Mouse (Mus musculus): ENCODE data around the gene Mmaa. TPM values are rescaled to one million over a fixed set of nuclear protein-coding genes. Genes with fewer than 3 reads are reported as not detected.

Mmaa gene
- polyA plus RNA-seq, 1 experiment = 4.1 TPM

- Histone ChIP-seq H3ac (ENCODE audit: control insufficient read depth, insufficient read length, low read depth) (no peak overlapping the region), H3K36me3 (ENCODE audit: control insufficient read depth, insufficient read depth) (no peaks in the 10 kb centered on the region), H3K79me3 (ENCODE audit: low read depth) (no peaks in the 10 kb centered on the region), H3K27me3 (ENCODE audit: control insufficient read depth, insufficient read depth, insufficient read length) (no peaks in the 10 kb centered on the region), H3K79me2 (ENCODE audit: control insufficient read depth, insufficient read depth) (no peaks in the 10 kb centered on the region), H3K4me3 (ENCODE audit: insufficient read depth, poor library complexity, severe bottlenecking) (no peak overlapping the region)
- TF ChIP-seq MYOG (IDR thresholded peaks at IDR 0.05; ENCODE audit: control insufficient read depth, extremely low read depth, insufficient read length) = no peak
- TF ChIP-seq MAX (IDR thresholded peaks at IDR 0.05) = no peak
- TF ChIP-seq FOSL1 (IDR thresholded peaks at IDR 0.05; ENCODE audit: insufficient read depth, low read length, poor library complexity, severe bottlenecking) = no peak
- no peak for TF ChIP-seq CEBPB (IDR thresholded peaks at IDR 0.05; ENCODE audit: low read depth)
These were observed 36.8 kb upstream of the Mmaa start for GRCm38 (mm10) chr8:79331571-79331970.

- H3K36me3 ChIP-seq (ENCODE audit: control insufficient read depth, insufficient read depth) = no peaks in the 10 kb centered on the region
- H3ac ChIP-seq (ENCODE audit: control insufficient read depth, insufficient read length, low read depth) = no peak overlapping the region
- H3K79me3 ChIP-seq (ENCODE audit: low read depth) = no peaks in the 10 kb centered on the region
- TF ChIP-seq MAX (IDR thresholded peaks at IDR 0.05) (no peak), MYOD1 (IDR thresholded peaks at IDR 0.05; ENCODE audit: control insufficient read depth, insufficient read length, low read depth) (no peak), CTCF (IDR thresholded peaks at IDR 0.05; ENCODE audit: control insufficient read depth, insufficient read depth, insufficient read length) (no peak), USF1 (IDR thresholded peaks at IDR 0.05; ENCODE audit: low read depth) (no peak), FOSL1 (IDR thresholded peaks at IDR 0.05; ENCODE audit: insufficient read depth, low read length, poor library complexity, severe bottlenecking) (no peak), MYOG (IDR thresholded peaks at IDR 0.05; ENCODE audit: control insufficient read depth, extremely low read depth, insufficient read length) (no peak), CEBPB (IDR thresholded peaks at IDR 0.05; ENCODE audit: low read depth) (no peak)
- H3K4me3 ChIP-seq (ENCODE audit: insufficient read depth, poor library complexity, severe bottlenecking) = no peak overlapping the region
- no peaks in the 10 kb centered on the region for H3K27me3 ChIP-seq (ENCODE audit: control insufficient read depth, insufficient read depth, insufficient read length)
- no peaks in the 10 kb centered on the region for H3K79me2 ChIP-seq (ENCODE audit: control insufficient read depth, insufficient read depth)
These were observed 36.3 kb upstream of the Mmaa start for GRCm38 (mm10) chr8:79331017-79331416.

GRCm38 (mm10) chr8:79329735-79330134 is 35.0 kb upstream of the Mmaa start:
- H3K4me3 ChIP-seq (ENCODE audit: insufficient read depth, poor library complexity, severe bottlenecking) = no peak overlapping the region
- TF ChIP-seq MYOG (IDR thresholded peaks at IDR 0.05; ENCODE audit: control insufficient read depth, extremely low read depth, insufficient read length) (no peak), CEBPB (IDR thresholded peaks at IDR 0.05; ENCODE audit: low read depth) (no peak), USF1 (IDR thresholded peaks at IDR 0.05; ENCODE audit: low read depth) (no peak), MYOD1 (IDR thresholded peaks at IDR 0.05; ENCODE audit: control insufficient read depth, insufficient read length, low read depth) (no peak), MAX (IDR thresholded peaks at IDR 0.05) (no peak), CTCF (IDR thresholded peaks at IDR 0.05; ENCODE audit: control insufficient read depth, insufficient read depth, insufficient read length) (no peak), FOSL1 (IDR thresholded peaks at IDR 0.05; ENCODE audit: insufficient read depth, low read length, poor library complexity, severe bottlenecking) (no peak)
- H3K79me3 ChIP-seq (ENCODE audit: low read depth) = no peaks in the 10 kb centered on the region

GRCm38 (mm10) chr8:79329182-79329581 is 34.4 kb upstream of the Mmaa start:
- no peak overlapping the region for H3K4me3 ChIP-seq (ENCODE audit: insufficient read depth, poor library complexity, severe bottlenecking)
- H3ac ChIP-seq (ENCODE audit: control insufficient read depth, insufficient read length, low read depth) = no peak overlapping the region
- no peak for TF ChIP-seq CTCF (IDR thresholded peaks at IDR 0.05; ENCODE audit: control insufficient read depth, insufficient read depth, insufficient read length)
- TF ChIP-seq MAX (IDR thresholded peaks at IDR 0.05) = no peak
- TF ChIP-seq FOSL1 (IDR thresholded peaks at IDR 0.05; ENCODE audit: insufficient read depth, low read length, poor library complexity, severe bottlenecking) = no peak
- no peak for TF ChIP-seq MYOD1 (IDR thresholded peaks at IDR 0.05; ENCODE audit: control insufficient read depth, insufficient read length, low read depth)
- no peak for TF ChIP-seq USF1 (IDR thresholded peaks at IDR 0.05; ENCODE audit: low read depth)
- TF ChIP-seq CEBPB (IDR thresholded peaks at IDR 0.05; ENCODE audit: low read depth) = no peak
- TF ChIP-seq MYOG (IDR thresholded peaks at IDR 0.05; ENCODE audit: control insufficient read depth, extremely low read depth, insufficient read length) = no peak
- no peaks in the 10 kb centered on the region for H3K36me3 ChIP-seq (ENCODE audit: control insufficient read depth, insufficient read depth)
- H3K79me2 ChIP-seq (ENCODE audit: control insufficient read depth, insufficient read depth) = no peaks in the 10 kb centered on the region
- no peaks in the 10 kb centered on the region for H3K79me3 ChIP-seq (ENCODE audit: low read depth)
- peaks cover under 1% of the 10 kb centered on the region for H3K27me3 ChIP-seq (ENCODE audit: control insufficient read depth, insufficient read depth, insufficient read length)

More at GRCm38 (mm10) chr8:79329735-79330134, 35.0 kb upstream of the Mmaa start:
- no peaks in the 10 kb centered on the region for H3K36me3 ChIP-seq (ENCODE audit: control insufficient read depth, insufficient read depth)
- H3K79me2 ChIP-seq (ENCODE audit: control insufficient read depth, insufficient read depth) = no peaks in the 10 kb centered on the region
- H3ac ChIP-seq (ENCODE audit: control insufficient read depth, insufficient read length, low read depth) = no peak overlapping the region
- H3K27me3 ChIP-seq (ENCODE audit: control insufficient read depth, insufficient read depth, insufficient read length) = no peaks in the 10 kb centered on the region

- H3ac ChIP-seq (ENCODE audit: control insufficient read depth, insufficient read length, low read depth) = no peak overlapping the region
- H3K27me3 ChIP-seq (ENCODE audit: control insufficient read depth, insufficient read depth, insufficient read length) = peaks cover 13% of the 10 kb centered on the region
- no peaks in the 10 kb centered on the region for H3K36me3 ChIP-seq (ENCODE audit: control insufficient read depth, insufficient read depth)
- H3K4me3 ChIP-seq (ENCODE audit: insufficient read depth, poor library complexity, severe bottlenecking) = no peak overlapping the region
- no peaks in the 10 kb centered on the region for H3K79me3 ChIP-seq (ENCODE audit: low read depth)
- TF ChIP-seq MAX (IDR thresholded peaks at IDR 0.05) (no peak), FOSL1 (IDR thresholded peaks at IDR 0.05; ENCODE audit: insufficient read depth, low read length, poor library complexity, severe bottlenecking) (no peak), MYOG (IDR thresholded peaks at IDR 0.05; ENCODE audit: control insufficient read depth, extremely low read depth, insufficient read length) (no peak), CTCF (IDR thresholded peaks at IDR 0.05; ENCODE audit: control insufficient read depth, insufficient read depth, insufficient read length) (no peak), CEBPB (IDR thresholded peaks at IDR 0.05; ENCODE audit: low read depth) (no peak), USF1 (IDR thresholded peaks at IDR 0.05; ENCODE audit: low read depth) (no peak), MYOD1 (IDR thresholded peaks at IDR 0.05; ENCODE audit: control insufficient read depth, insufficient read length, low read depth) (no peak)
- no peaks in the 10 kb centered on the region for H3K79me2 ChIP-seq (ENCODE audit: control insufficient read depth, insufficient read depth)
These were observed 30.8 kb upstream of the Mmaa start for GRCm38 (mm10) chr8:79325510-79325909.

- TF ChIP-seq CTCF (IDR thresholded peaks at IDR 0.05; ENCODE audit: control insufficient read depth, insufficient read depth, insufficient read length) (no peak), MYOG (IDR thresholded peaks at IDR 0.05; ENCODE audit: control insufficient read depth, extremely low read depth, insufficient read length) (no peak), MYOD1 (IDR thresholded peaks at IDR 0.05; ENCODE audit: control insufficient read depth, insufficient read length, low read depth) (no peak), MAX (IDR thresholded peaks at IDR 0.05) (no peak), CEBPB (IDR thresholded peaks at IDR 0.05; ENCODE audit: low read depth) (no peak), USF1 (IDR thresholded peaks at IDR 0.05; ENCODE audit: low read depth) (no peak), FOSL1 (IDR thresholded peaks at IDR 0.05; ENCODE audit: insufficient read depth, low read length, poor library complexity, severe bottlenecking) (no peak)
- Histone ChIP-seq H3K4me3 (ENCODE audit: insufficient read depth, poor library complexity, severe bottlenecking) (no peak overlapping the region), H3K27me3 (ENCODE audit: control insufficient read depth, insufficient read depth, insufficient read length) (peaks cover 13% of the 10 kb centered on the region), H3K79me3 (ENCODE audit: low read depth) (no peaks in the 10 kb centered on the region), H3K36me3 (ENCODE audit: control insufficient read depth, insufficient read depth) (no peaks in the 10 kb centered on the region), H3ac (ENCODE audit: control insufficient read depth, insufficient read length, low read depth) (no peak overlapping the region), H3K79me2 (ENCODE audit: control insufficient read depth, insufficient read depth) (no peaks in the 10 kb centered on the region)
These were observed 30.2 kb upstream of the Mmaa start for GRCm38 (mm10) chr8:79324928-79325327.
